Mouse (Mus musculus): ENCODE data around the gene Gm4779. TPM values are rescaled to one million over a fixed set of nuclear protein-coding genes. Genes with fewer than 3 reads are reported as not detected.

Gene Gm4779
- polyA plus RNA-seq, 1 experiment from 2014 or later: not detected

GRCm38 (mm10) chrX:101767280-101767679, 26.9 kb downstream of the Gm4779 start:
- Histone ChIP-seq H3K27me3 (ENCODE audit: control insufficient read depth, insufficient read depth, low read length) (peaks cover 5% of the 10 kb centered on the region; the same call in 1 of the 2 replicates), H3K9me3 (ENCODE audit: control insufficient read depth, low read length) (no peaks in the 10 kb centered on the region), H3K36me3 (ENCODE audit: control insufficient read depth, insufficient read depth, low read length) (no peaks in the 10 kb centered on the region), H3K4me2 (ENCODE audit: low read depth, low read length, severe bottlenecking) (no peak overlapping the region), H3K4me3 (ENCODE audit: low read depth, low read length) (no peak overlapping the region), H3K4me1 (replicated peaks; ENCODE audit: control insufficient read depth, insufficient read depth, low read length) (no peaks in the 10 kb centered on the region), H3K27ac (ENCODE audit: low read depth, low read length) (no peak overlapping the region), H3K9ac (ENCODE audit: low read length) (no peak overlapping the region)
- no peak for ATAC-seq (replicated peaks; ENCODE audit: low FRiP score)
- no peak for DNase-seq (ENCODE audit: low spot score)
- 76% methylated on average over 7 of the region's 7 CpGs for WGBS

- Histone ChIP-seq H3K27ac (ENCODE audit: low read depth, low read length) (no peak overlapping the region), H3K36me3 (ENCODE audit: control insufficient read depth, insufficient read depth, low read length) (no peaks in the 10 kb centered on the region), H3K4me1 (replicated peaks; ENCODE audit: control insufficient read depth, insufficient read depth, low read length) (no peaks in the 10 kb centered on the region), H3K9me3 (ENCODE audit: control insufficient read depth, low read length) (no peaks in the 10 kb centered on the region), H3K27me3 (ENCODE audit: control insufficient read depth, insufficient read depth, low read length) (peaks cover 7% of the 10 kb centered on the region), H3K9ac (ENCODE audit: low read length) (no peak overlapping the region), H3K4me2 (ENCODE audit: low read depth, low read length, severe bottlenecking) (no peak overlapping the region), H3K4me3 (ENCODE audit: low read depth, low read length) (no peak overlapping the region)
- DNase-seq (ENCODE audit: low spot score) (no peak), ATAC-seq (replicated peaks; ENCODE audit: low FRiP score) (no peak)
- WGBS: 83% methylated on average over 4 of the region's 4 CpGs
These were observed 29.1 kb downstream of the Gm4779 start for GRCm38 (mm10) chrX:101765111-101765510.

GRCm38 (mm10) chrX:101764621-101765020, 29.6 kb downstream of the Gm4779 start:
- DNase-seq (ENCODE audit: low spot score): no peak

GRCm38 (mm10) chrX:101754478-101754877, 39.7 kb downstream of the Gm4779 start:
- ATAC-seq (replicated peaks; ENCODE audit: low FRiP score) (no peak), DNase-seq (ENCODE audit: low spot score) (no peak)
- Histone ChIP-seq H3K27me3 (ENCODE audit: control insufficient read depth, insufficient read depth, low read length) (peaks cover 12% of the 10 kb centered on the region), H3K4me1 (replicated peaks; ENCODE audit: control insufficient read depth, insufficient read depth, low read length) (no peaks in the 10 kb centered on the region), H3K4me2 (ENCODE audit: low read depth, low read length, severe bottlenecking) (no peak overlapping the region), H3K9ac (ENCODE audit: low read length) (no peak overlapping the region), H3K4me3 (ENCODE audit: low read depth, low read length) (no peak overlapping the region), H3K36me3 (ENCODE audit: control insufficient read depth, insufficient read depth, low read length) (no peaks in the 10 kb centered on the region), H3K9me3 (ENCODE audit: control insufficient read depth, low read length) (no peaks in the 10 kb centered on the region), H3K27ac (ENCODE audit: low read depth, low read length) (no peak overlapping the region)
- 85% methylated on average over 5 of the region's 5 CpGs for WGBS

More at GRCm38 (mm10) chrX:101764621-101765020, 29.6 kb downstream of the Gm4779 start:
- Histone ChIP-seq H3K36me3 (ENCODE audit: control insufficient read depth, insufficient read depth, low read length) (no peaks in the 10 kb centered on the region), H3K4me1 (replicated peaks; ENCODE audit: control insufficient read depth, insufficient read depth, low read length) (no peaks in the 10 kb centered on the region), H3K27ac (ENCODE audit: low read depth, low read length) (no peak overlapping the region), H3K9me3 (ENCODE audit: control insufficient read depth, low read length) (no peaks in the 10 kb centered on the region), H3K27me3 (ENCODE audit: control insufficient read depth, insufficient read depth, low read length) (peaks cover 11% of the 10 kb centered on the region), H3K9ac (ENCODE audit: low read length) (no peak overlapping the region), H3K4me3 (ENCODE audit: low read depth, low read length) (no peak overlapping the region), H3K4me2 (ENCODE audit: low read depth, low read length, severe bottlenecking) (no peak overlapping the region)
- ATAC-seq (replicated peaks; ENCODE audit: low FRiP score): no peak
- WGBS: 76% methylated on average over 5 of the region's 5 CpGs

- DNase-seq (ENCODE audit: low spot score) (no peak), ATAC-seq (replicated peaks; ENCODE audit: low FRiP score) (peak; percentile 64; the same call in 1 of the 2 replicates)
- peaks cover 14% of the 10 kb centered on the region for H3K27me3 ChIP-seq (ENCODE audit: control insufficient read depth, insufficient read depth, low read length)
- no peaks in the 10 kb centered on the region for H3K36me3 ChIP-seq (ENCODE audit: control insufficient read depth, insufficient read depth, low read length)
- H3K27ac ChIP-seq (ENCODE audit: low read depth, low read length): no peak overlapping the region
- H3K4me1 ChIP-seq (replicated peaks; ENCODE audit: control insufficient read depth, insufficient read depth, low read length): no peaks in the 10 kb centered on the region
- 41% methylated on average over 4 of the region's 4 CpGs for WGBS
- no peaks in the 10 kb centered on the region for H3K9me3 ChIP-seq (ENCODE audit: control insufficient read depth, low read length)
- no peak overlapping the region for H3K9ac ChIP-seq (ENCODE audit: low read length)
- no peak overlapping the region for H3K4me3 ChIP-seq (ENCODE audit: low read depth, low read length)
- H3K4me2 ChIP-seq (ENCODE audit: low read depth, low read length, severe bottlenecking): no peak overlapping the region
These were observed 44.1 kb downstream of the Gm4779 start for GRCm38 (mm10) chrX:101750144-101750543.

GRCm38 (mm10) chrX:101741064-101741433, 53.2 kb downstream of the Gm4779 start:
- no peaks in the 10 kb centered on the region for H3K4me1 ChIP-seq (replicated peaks; ENCODE audit: control insufficient read depth, insufficient read depth, low read length)
- ATAC-seq (replicated peaks; ENCODE audit: low FRiP score) (no peak), DNase-seq (ENCODE audit: low spot score) (no peak)
- no peak overlapping the region for H3K4me2 ChIP-seq (ENCODE audit: low read depth, low read length, severe bottlenecking)
- H3K4me3 ChIP-seq (ENCODE audit: low read depth, low read length): no peak overlapping the region
- H3K36me3 ChIP-seq (ENCODE audit: control insufficient read depth, insufficient read depth, low read length): no peaks in the 10 kb centered on the region
- no peak overlapping the region for H3K27ac ChIP-seq (ENCODE audit: low read depth, low read length)
- 81% methylated on average over 2 of the region's 2 CpGs for WGBS
- H3K9me3 ChIP-seq (ENCODE audit: control insufficient read depth, low read length): no peaks in the 10 kb centered on the region
- no peak overlapping the region for H3K9ac ChIP-seq (ENCODE audit: low read length)
- peaks cover 11% of the 10 kb centered on the region for H3K27me3 ChIP-seq (ENCODE audit: control insufficient read depth, insufficient read depth, low read length)

GRCm38 (mm10) chrX:101740335-101741063, 53.7 kb downstream of the Gm4779 start:
- Histone ChIP-seq H3K27ac (ENCODE audit: low read depth, low read length) (no peak overlapping the region), H3K4me1 (replicated peaks; ENCODE audit: control insufficient read depth, insufficient read depth, low read length) (no peaks in the 10 kb centered on the region)
- ATAC-seq (replicated peaks; ENCODE audit: low FRiP score): peak; percentile 63; the same call in 1 of the 2 replicates

More at GRCm38 (mm10) chrX:101740335-101741063, 53.7 kb downstream of the Gm4779 start:
- H3K36me3 ChIP-seq (ENCODE audit: control insufficient read depth, insufficient read depth, low read length): no peaks in the 10 kb centered on the region
- no peaks in the 10 kb centered on the region for H3K9me3 ChIP-seq (ENCODE audit: control insufficient read depth, low read length)
- WGBS: 48% methylated on average over 6 of the region's 6 CpGs
- H3K4me3 ChIP-seq (ENCODE audit: low read depth, low read length): no peak overlapping the region
- peaks cover 11% of the 10 kb centered on the region for H3K27me3 ChIP-seq (ENCODE audit: control insufficient read depth, insufficient read depth, low read length)
- H3K9ac ChIP-seq (ENCODE audit: low read length): no peak overlapping the region
- no peak overlapping the region for H3K4me2 ChIP-seq (ENCODE audit: low read depth, low read length, severe bottlenecking)
- no peak for DNase-seq (ENCODE audit: low spot score)
